Mouse (Mus musculus) forebrain, embryonic 11.5 days (tissue): ENCODE results near the gene Akt3. TPM values are rescaled to one million over a fixed set of nuclear protein-coding genes. Genes with fewer than 3 reads are reported as not detected.

Experiments used
- ATAC-seq: fragments of 200-750 bp; cut with Nextera tagmentation; replicated peaks from 2 replicates; pipeline ENCODE4 v1.8.0; 2017; ENCODE audit warnings: moderate TSS enrichment; ENCODE audit not compliant: low FRiP score
- DNase-seq: peaks from one replicate; pipeline ENCODE4 v3.0.0-alpha.2; 2017; ENCODE audit warnings: low spot score
- H3K27ac ChIP-seq: fragments of 300-500 bp; sonication (generic); 2 replicates; pipeline ENCODE4 v1.5.1; 2014; ENCODE audit warnings: low read depth, low read length
- H3K27me3 ChIP-seq: fragments of 300-500 bp; sonication (generic); 2 replicates; pipeline ENCODE4 v1.6.1; 2014; ENCODE audit warnings: mild to moderate bottlenecking, low read length, mixed read lengths; ENCODE audit not compliant: control insufficient read depth, insufficient read depth
- H3K36me3 ChIP-seq: fragments of 300-500 bp; sonication (generic); 2 replicates; pipeline ENCODE4 v1.6.1; 2014; ENCODE audit warnings: mild to moderate bottlenecking, low read length, moderate library complexity, mixed read lengths; ENCODE audit not compliant: control insufficient read depth, insufficient read depth
- H3K4me1 ChIP-seq: fragments of 300-500 bp; sonication (generic); replicated peaks from 2 replicates; pipeline ENCODE4 v1.6.1; 2014; ENCODE audit warnings: low read length, mixed read lengths; ENCODE audit not compliant: control insufficient read depth, insufficient read depth
- H3K4me2 ChIP-seq: fragments of 300-500 bp; sonication (generic); 2 replicates; pipeline ENCODE4 v1.6.1; 2014; ENCODE audit warnings: low read depth, mild to moderate bottlenecking, low read length, moderate library complexity, mixed read lengths; ENCODE audit not compliant: severe bottlenecking
- H3K4me3 ChIP-seq: fragments of 300-500 bp; sonication (generic); 2 replicates; pipeline ENCODE4 v1.5.1; 2014; ENCODE audit warnings: low read depth, low read length
- H3K9ac ChIP-seq: fragments of 300-500 bp; sonication (generic); 2 replicates; pipeline ENCODE4 v1.6.1; 2014; ENCODE audit warnings: low read length
- H3K9me3 ChIP-seq: fragments of 300-500 bp; sonication (generic); 2 replicates; pipeline ENCODE4 v1.6.1; 2016; ENCODE audit warnings: low read length, mixed read lengths; ENCODE audit not compliant: control insufficient read depth
- WGBS: fragments of 180-500 bp; shearing (Covaris S2); extraction: QIAGEN DNeasy Blood & Tissue Kit; methylation state at CpG from one replicate; pipeline ENCODE4 v1.1.7; 2014; 5-methylcytosine and 5-hydroxymethylcytosine counted together
- polyA plus RNA-seq: library from polyadenylated mRNA; unstranded; fragments of >200 nt; fragmentation: Nextera tagmentation; extraction: Ambion mirVana; gene quantifications from 2 replicates; pipeline ENCODE4 v1.2.1, GENCODE M21; 2014

The Akt3 gene
- polyA plus RNA-seq, 1 experiment from 2014 or later = 21.0 TPM

DNA sequence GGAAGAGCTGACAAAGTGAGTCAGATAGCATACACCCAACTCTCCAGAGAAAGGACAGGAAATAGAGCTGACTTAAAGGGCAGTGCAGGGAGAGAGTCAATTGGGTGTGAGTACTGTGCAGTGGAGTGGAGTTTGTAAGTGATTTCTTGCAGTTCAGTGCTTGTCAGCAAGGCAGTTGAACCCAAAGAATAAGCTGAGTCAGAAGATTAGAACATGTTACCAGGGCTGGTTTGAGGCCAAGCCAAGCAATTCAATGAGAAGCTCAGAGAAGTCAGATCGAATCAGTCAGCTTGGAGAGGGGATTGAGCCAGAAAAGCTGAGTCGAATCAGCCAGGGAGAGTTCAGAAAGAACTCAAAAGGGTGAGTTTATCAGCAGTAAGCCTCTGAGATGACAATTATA lies 196.2 kb downstream of the Akt3 start:
- ATAC-seq = no peak

GRCm38 (mm10) chr1:177054891-177055290 lies 203.1 kb downstream of the Akt3 start:
- ATAC-seq (no peak), DNase-seq (no peak)
- Histone ChIP-seq H3K4me3 (no peak overlapping the region), H3K4me1 (no peaks in the 10 kb centered on the region), H3K9ac (no peak overlapping the region), H3K4me2 (no peak overlapping the region), H3K27ac (no peak overlapping the region), H3K9me3 (no peaks in the 10 kb centered on the region), H3K27me3 (no peaks in the 10 kb centered on the region), H3K36me3 (no peaks in the 10 kb centered on the region; the same call in 1 of the 2 replicates)
- WGBS = 68% methylated on average over 2 of the region's 2 CpGs

More for the DNA sequence above, 196.2 kb downstream of the Akt3 start:
- DNase-seq = no peak
- Histone ChIP-seq H3K9me3 (no peaks in the 10 kb centered on the region), H3K9ac (no peak overlapping the region), H3K4me3 (no peak overlapping the region), H3K36me3 (no peaks in the 10 kb centered on the region; the same call in 1 of the 2 replicates), H3K27ac (no peak overlapping the region), H3K4me2 (no peak overlapping the region), H3K4me1 (no peaks in the 10 kb centered on the region), H3K27me3 (no peaks in the 10 kb centered on the region)
- WGBS = 91% methylated on average over 2 of the region's 2 CpGs

DNA sequence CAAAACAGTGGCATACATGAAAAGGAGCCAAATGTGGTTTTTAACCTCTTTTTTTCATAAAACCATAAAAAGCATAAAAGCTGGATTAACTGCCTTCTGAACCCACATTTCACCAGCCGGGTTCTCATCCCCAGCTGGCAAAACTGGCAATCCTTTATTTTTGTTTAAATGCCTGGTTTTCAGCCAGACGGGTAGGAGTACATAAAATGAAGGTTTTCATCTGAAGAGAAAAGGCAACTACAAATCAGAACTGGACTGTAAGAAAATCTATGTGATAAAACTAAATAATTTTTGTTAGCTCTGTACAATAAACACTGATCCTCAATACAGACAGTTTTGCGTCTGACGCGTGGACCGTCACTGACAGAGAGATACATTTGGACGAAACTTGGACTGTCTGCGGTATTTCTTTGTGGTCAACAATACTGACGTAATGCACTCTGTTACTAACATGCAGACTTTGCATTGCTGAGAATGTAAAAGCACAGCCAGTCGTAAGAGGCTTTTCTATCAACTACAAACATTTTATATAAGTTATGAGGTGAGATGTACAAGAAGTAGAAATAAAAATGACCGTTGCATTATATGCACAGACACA lies 206.5 kb downstream of the Akt3 start:
- Histone ChIP-seq H3K9ac (no peak overlapping the region), H3K4me3 (no peak overlapping the region), H3K9me3 (no peaks in the 10 kb centered on the region), H3K27ac (no peak overlapping the region), H3K36me3 (no peaks in the 10 kb centered on the region), H3K27me3 (no peaks in the 10 kb centered on the region), H3K4me2 (no peak overlapping the region), H3K4me1 (no peaks in the 10 kb centered on the region)
- WGBS = 85% methylated on average over 11 of the region's 11 CpGs
- ATAC-seq (no peak), DNase-seq (no peak)

GRCm38 (mm10) chr1:177048773-177049172 lies 209.2 kb downstream of the Akt3 start:
- Histone ChIP-seq H3K9me3 (no peaks in the 10 kb centered on the region), H3K4me3 (no peak overlapping the region), H3K27me3 (no peaks in the 10 kb centered on the region), H3K4me1 (no peaks in the 10 kb centered on the region), H3K36me3 (no peaks in the 10 kb centered on the region), H3K4me2 (no peak overlapping the region), H3K9ac (no peak overlapping the region), H3K27ac (no peak overlapping the region)
- DNase-seq (no peak), ATAC-seq (no peak)
- WGBS = 91% methylated on average over 2 of the region's 2 CpGs

GRCm38 (mm10) chr1:177046963-177047362 lies 211.0 kb downstream of the Akt3 start:
- no peak for DNase-seq
- Histone ChIP-seq H3K27ac (no peak overlapping the region), H3K36me3 (no peaks in the 10 kb centered on the region), H3K4me3 (no peak overlapping the region), H3K9me3 (no peaks in the 10 kb centered on the region), H3K4me2 (no peak overlapping the region), H3K9ac (no peak overlapping the region), H3K27me3 (no peaks in the 10 kb centered on the region), H3K4me1 (no peaks in the 10 kb centered on the region)
- ATAC-seq = no peak
- WGBS = 83% methylated on average over 2 of the region's 2 CpGs

GRCm38 (mm10) chr1:177045885-177046284 lies 212.1 kb downstream of the Akt3 start:
- no peaks in the 10 kb centered on the region for H3K4me1 ChIP-seq
- H3K9me3 ChIP-seq = no peaks in the 10 kb centered on the region
- no peak overlapping the region for H3K4me2 ChIP-seq
- H3K36me3 ChIP-seq = no peaks in the 10 kb centered on the region
- H3K27me3 ChIP-seq = no peaks in the 10 kb centered on the region
- no peak overlapping the region for H3K4me3 ChIP-seq
- H3K9ac ChIP-seq = no peak overlapping the region
- H3K27ac ChIP-seq = no peak overlapping the region
- DNase-seq = no peak
- ATAC-seq = no peak

DNA sequence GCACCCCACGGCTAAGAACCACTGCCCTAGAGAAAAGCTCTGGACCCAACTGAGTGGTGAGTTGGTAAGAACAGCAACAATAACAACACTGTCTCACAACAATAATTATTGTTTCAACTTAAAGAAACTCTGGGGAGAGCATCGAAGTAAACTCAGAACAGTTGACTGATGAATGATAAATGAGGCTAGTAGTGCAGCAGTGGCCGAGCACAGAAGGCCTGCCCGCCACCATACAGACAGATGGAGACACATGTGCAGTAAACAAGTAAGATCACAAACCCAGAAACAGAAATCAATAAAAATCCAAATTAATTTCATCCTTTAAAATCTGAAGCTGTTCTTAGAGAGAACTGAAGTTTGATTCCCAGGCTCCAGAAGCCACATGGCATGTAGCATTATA lies 217.9 kb downstream of the Akt3 start:
- H3K27me3 ChIP-seq = no peaks in the 10 kb centered on the region
- no peak overlapping the region for H3K27ac ChIP-seq
- H3K4me2 ChIP-seq = no peak overlapping the region
- H3K36me3 ChIP-seq = no peaks in the 10 kb centered on the region
- ATAC-seq (no peak), DNase-seq (no peak)
- H3K9me3 ChIP-seq = no peaks in the 10 kb centered on the region
- H3K9ac ChIP-seq = no peak overlapping the region
- H3K4me1 ChIP-seq = no peaks in the 10 kb centered on the region
- H3K4me3 ChIP-seq = no peak overlapping the region
- 60% methylated on average over 4 of the region's 4 CpGs for WGBS

DNA sequence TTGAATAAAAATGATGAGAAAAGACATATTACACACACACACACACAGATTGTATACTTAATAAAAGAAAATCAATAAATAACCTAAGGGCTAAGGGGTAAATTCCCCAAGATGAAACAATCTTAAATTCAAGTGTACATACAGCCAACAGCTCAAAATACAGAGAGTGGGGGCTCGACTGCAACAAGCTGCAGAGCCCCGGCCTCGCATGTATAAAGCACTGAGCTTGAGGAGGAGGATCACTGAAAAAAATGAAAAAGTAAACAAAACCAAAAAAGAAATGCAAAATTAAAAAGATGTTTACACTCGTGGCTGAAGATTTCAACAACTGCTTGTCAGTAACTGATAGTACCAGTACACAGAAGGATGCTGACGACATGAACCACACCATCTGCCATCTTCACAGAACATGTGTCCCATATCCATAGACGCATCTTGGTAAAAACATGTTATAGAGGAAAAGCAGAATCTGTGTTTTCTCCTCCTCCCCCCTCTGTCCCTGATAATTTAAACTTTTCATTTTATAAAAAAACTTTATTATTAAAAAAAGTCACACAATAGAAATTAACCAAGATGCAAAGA lies 218.8 kb downstream of the Akt3 start:
- ATAC-seq (no peak), DNase-seq (no peak)
- Histone ChIP-seq H3K27me3 (no peaks in the 10 kb centered on the region), H3K36me3 (no peaks in the 10 kb centered on the region), H3K4me3 (no peak overlapping the region), H3K9ac (no peak overlapping the region), H3K4me1 (no peaks in the 10 kb centered on the region), H3K4me2 (no peak overlapping the region), H3K9me3 (no peaks in the 10 kb centered on the region), H3K27ac (no peak overlapping the region)
- 82% methylated on average over 6 of the region's 6 CpGs for WGBS

- ATAC-seq = no peak
Measured at GRCm38 (mm10) chr1:177038383-177038782, 219.6 kb downstream of the Akt3 start.

More at GRCm38 (mm10) chr1:177038383-177038782, 219.6 kb downstream of the Akt3 start:
- Histone ChIP-seq H3K9ac (no peak overlapping the region), H3K4me2 (no peak overlapping the region), H3K4me3 (no peak overlapping the region), H3K27me3 (no peaks in the 10 kb centered on the region), H3K4me1 (no peaks in the 10 kb centered on the region), H3K9me3 (no peaks in the 10 kb centered on the region), H3K27ac (no peak overlapping the region), H3K36me3 (no peaks in the 10 kb centered on the region)
- 49% methylated on average over 2 of the region's 2 CpGs for WGBS
- no peak for DNase-seq
